ENCODE assay signal across 8 mouse cellular contexts in genomic region chr14:55863773-55864172, GRCm38 (mm10). TPM values are rescaled to one million over a fixed set of nuclear protein-coding genes. Genes with fewer than 3 reads are reported as not detected.
A peak's percentile ranks its signal among the peaks of the same experiment; 100 is the strongest.
DNase-seq lines count a peak whose midpoint lies in the region; ATAC-seq lines count a peak whose summit lies in the region.

No protein-coding gene starts in this region.

- no peaks in the 10 kb centered on the region for H3K9me3 ChIP-seq in midbrain, embryonic 11.5 days (ENCODE audit: control insufficient read depth, low read length)
- H3K9me3 ChIP-seq in midbrain, embryonic 16.5 days (replicated peaks; ENCODE audit: control insufficient read depth, low read length, poor library complexity, severe bottlenecking), result no peaks in the 10 kb centered on the region
- H3K9me3 ChIP-seq in forebrain, embryonic 12.5 days, result no peaks in the 10 kb centered on the region
- no peaks in the 10 kb centered on the region for H3K9me3 ChIP-seq in hindbrain, embryonic 11.5 days (ENCODE audit: control insufficient read depth, low read length)
- H3K9me3 ChIP-seq in stomach, embryonic 16.5 days (replicated peaks; ENCODE audit: control insufficient read depth, low read length), result no peaks in the 10 kb centered on the region

- no peak overlapping the region for H3K4me2 ChIP-seq in midbrain, embryonic 11.5 days
- no peak overlapping the region for H3K4me2 ChIP-seq in midbrain, embryonic 16.5 days (ENCODE audit: low read length)
- no peak overlapping the region for H3K4me2 ChIP-seq in forebrain, embryonic 12.5 days
- no peak overlapping the region for H3K4me2 ChIP-seq in hindbrain, embryonic 11.5 days (replicated peaks; ENCODE audit: low read depth, low read length)
- no peak overlapping the region for H3K4me2 ChIP-seq in stomach, embryonic 16.5 days (ENCODE audit: low read depth, low read length)

- peak; percentile 62; the same call in 1 of the 2 replicates for ATAC-seq in midbrain, embryonic 11.5 days (ENCODE audit: low FRiP score)
- ATAC-seq in midbrain, embryonic 16.5 days, result no peak
- peak; percentile 64; the same call in 1 of the 2 replicates for ATAC-seq in forebrain, embryonic 12.5 days (ENCODE audit: low FRiP score)
- ATAC-seq in hindbrain, embryonic 11.5 days (ENCODE audit: low FRiP score), result 0 out of 2 replicates have a peak, but pooled peaks have one; percentile 63
- peak; percentile 81 for ATAC-seq in stomach, embryonic 16.5 days (ENCODE audit: insufficient read depth, low FRiP score)

- H3K27me3 ChIP-seq in midbrain, embryonic 11.5 days (ENCODE audit: control insufficient read depth, insufficient read depth, low read length), result no peaks in the 10 kb centered on the region
- no peaks in the 10 kb centered on the region for H3K27me3 ChIP-seq in midbrain, embryonic 16.5 days (ENCODE audit: control insufficient read depth, insufficient read depth, low read depth, low read length)
- H3K27me3 ChIP-seq in forebrain, embryonic 12.5 days, result no peaks in the 10 kb centered on the region
- H3K27me3 ChIP-seq in hindbrain, embryonic 11.5 days (ENCODE audit: control insufficient read depth, insufficient read depth, low read length), result no peaks in the 10 kb centered on the region
- H3K27me3 ChIP-seq in stomach, embryonic 16.5 days (ENCODE audit: control insufficient read depth, insufficient read depth, low read length), result no peaks in the 10 kb centered on the region

- intact Hi-C loops in left cerebral cortex, postnatal 36 days (cut with DNase I), result loop anchor here (2.0 kb wide), 2 partner anchors 41 to 79 kb away; partner anchors contain the start of genes Adcy4 and Nfatc4

- H3K27ac ChIP-seq in midbrain, embryonic 11.5 days (ENCODE audit: low read depth, low read length), result no peak overlapping the region
- H3K27ac ChIP-seq in midbrain, embryonic 16.5 days (ENCODE audit: low read length), result no peak overlapping the region
- H3K27ac ChIP-seq in forebrain, embryonic 12.5 days, result 0 out of 2 replicates have a peak overlapping the region, but pooled peaks have one; percentile 8
- H3K27ac ChIP-seq in hindbrain, embryonic 11.5 days (ENCODE audit: low read depth, low read length), result no peak overlapping the region
- no peak overlapping the region for H3K27ac ChIP-seq in stomach, embryonic 16.5 days (ENCODE audit: low read length)

- 32% methylated on average over 7 of the region's 7 CpGs for WGBS in midbrain, embryonic 11.5 days
- WGBS in midbrain, embryonic 16.5 days, result 25% methylated on average over 7 of the region's 7 CpGs
- WGBS in forebrain, embryonic 12.5 days, result 29% methylated on average over 7 of the region's 7 CpGs
- 34% methylated on average over 7 of the region's 7 CpGs for WGBS in hindbrain, embryonic 11.5 days
- WGBS in stomach, embryonic 16.5 days, result 22% methylated on average over 7 of the region's 7 CpGs

- H3K36me3 ChIP-seq in midbrain, embryonic 11.5 days (ENCODE audit: control insufficient read depth, insufficient read depth, low read length), result peaks cover 13% of the 10 kb centered on the region
- peaks cover 23% of the 10 kb centered on the region for H3K36me3 ChIP-seq in midbrain, embryonic 16.5 days (ENCODE audit: control insufficient read depth, insufficient read depth, low read length)
- peaks cover 54% of the 10 kb centered on the region for H3K36me3 ChIP-seq in forebrain, embryonic 12.5 days (replicated peaks)
- 0 out of 2 replicates have a peak, but pooled peaks cover 8% of the 10 kb centered on the region for H3K36me3 ChIP-seq in hindbrain, embryonic 11.5 days (ENCODE audit: control insufficient read depth, insufficient read depth, low read length)
- H3K36me3 ChIP-seq in stomach, embryonic 16.5 days (ENCODE audit: control insufficient read depth, insufficient read depth, low read length), result peaks cover 18% of the 10 kb centered on the region; the same call in 1 of the 2 replicates

- H3K4me3 ChIP-seq in midbrain, embryonic 11.5 days (ENCODE audit: low read depth, low read length), result no peak overlapping the region
- H3K4me3 ChIP-seq in midbrain, embryonic 16.5 days (ENCODE audit: low read depth, low read length), result no peak overlapping the region
- H3K4me3 ChIP-seq in forebrain, embryonic 12.5 days (replicated peaks), result no peak overlapping the region
- no peak overlapping the region for H3K4me3 ChIP-seq in hindbrain, embryonic 11.5 days (ENCODE audit: low read depth, low read length)
- H3K4me3 ChIP-seq in stomach, embryonic 16.5 days (replicated peaks; ENCODE audit: low read length), result no peak overlapping the region

- H3K4me1 ChIP-seq in midbrain, embryonic 11.5 days (ENCODE audit: control insufficient read depth, insufficient read depth, low read length), result peaks cover 12% of the 10 kb centered on the region
- peaks cover 8% of the 10 kb centered on the region for H3K4me1 ChIP-seq in midbrain, embryonic 16.5 days (ENCODE audit: control insufficient read depth, insufficient read depth, low read length)
- peaks cover 20% of the 10 kb centered on the region for H3K4me1 ChIP-seq in forebrain, embryonic 12.5 days
- no peaks in the 10 kb centered on the region for H3K4me1 ChIP-seq in hindbrain, embryonic 11.5 days (replicated peaks; ENCODE audit: control insufficient read depth, insufficient read depth, low read length)
- H3K4me1 ChIP-seq in stomach, embryonic 16.5 days (ENCODE audit: control insufficient read depth, insufficient read depth, low read length), result peaks cover 25% of the 10 kb centered on the region

- no peak overlapping the region for H3K9ac ChIP-seq in midbrain, embryonic 11.5 days (ENCODE audit: low read length)
- no peak overlapping the region for H3K9ac ChIP-seq in midbrain, embryonic 16.5 days (ENCODE audit: low read depth, low read length)
- no peak overlapping the region for H3K9ac ChIP-seq in forebrain, embryonic 12.5 days
- no peak overlapping the region for H3K9ac ChIP-seq in hindbrain, embryonic 11.5 days (ENCODE audit: low read depth, low read length)
- H3K9ac ChIP-seq in stomach, embryonic 16.5 days (ENCODE audit: low read length), result no peak overlapping the region

- peak; percentile 97 for DNase-seq in midbrain, embryonic 11.5 days (ENCODE audit: low spot score, missing footprints)
- DNase-seq in c-Kit-negative CD71-positive TER-119-positive erythroid progenitor cells, embryonic 14.5 days (ENCODE audit: low read depth, low spot score), result peak; percentile 34
- DNase-seq in hindbrain, embryonic 11.5 days (ENCODE audit: low spot score), result peak; percentile 85
- DNase-seq in left cerebral cortex, postnatal 36 days (ENCODE audit: low spot score in 2 of 2), result peak; percentile 45 to 61
- peak; percentile 77 for DNase-seq in mesoderm, embryonic 11.5 days (ENCODE audit: low read depth, low spot score)

RNA-seq across cellular contexts. Expression of gene Nynrin, which starts 10.0 kb away (rescaled TPM):
- 10.7 and 12.0 TPM in 2 replicates for polyA plus RNA-seq in midbrain, embryonic 11.5 days (2014; fragmentation: Nextera tagmentation; extraction: Ambion mirVana)
- 11.0 and 11.9 TPM in 2 replicates for polyA plus RNA-seq in midbrain, embryonic 16.5 days (2015; fragmentation: Nextera tagmentation; extraction: Ambion mirVana)
- 23.9 and 26.9 TPM in 2 replicates for polyA plus RNA-seq in forebrain, embryonic 12.5 days (2016; fragmentation: Nextera tagmentation; extraction: Ambion mirVana)
- polyA plus RNA-seq in hindbrain, embryonic 11.5 days (2014; fragmentation: Nextera tagmentation; extraction: Ambion mirVana), result 8.3 and 8.8 TPM in 2 replicates
- total RNA-seq in left cerebral cortex, postnatal 36 days (2021), result 1 to 10 TPM; 7.9 to 9.5 TPM
- 18.0 and 19.3 TPM in 2 replicates for polyA plus RNA-seq in stomach, embryonic 16.5 days (2015; fragmentation: Nextera tagmentation; extraction: Ambion mirVana)

RNA-seq across cellular contexts. Expression of gene Cbln3, which starts 20.4 kb away (rescaled TPM):
- 0.03 and 0.23 TPM in 2 replicates for polyA plus RNA-seq in midbrain, embryonic 11.5 days (2014; fragmentation: Nextera tagmentation; extraction: Ambion mirVana)
- polyA plus RNA-seq in midbrain, embryonic 16.5 days (2015; fragmentation: Nextera tagmentation; extraction: Ambion mirVana), result 0.15 and 0.20 TPM in 2 replicates
- polyA plus RNA-seq in forebrain, embryonic 12.5 days (2016; fragmentation: Nextera tagmentation; extraction: Ambion mirVana), result 0.04 and 0.27 TPM in 2 replicates
- polyA plus RNA-seq in hindbrain, embryonic 11.5 days (2014; fragmentation: Nextera tagmentation; extraction: Ambion mirVana), result 0.17 and 0.31 TPM in 2 replicates
- total RNA-seq in left cerebral cortex, postnatal 36 days (2021), result under 1 TPM; 0.29 to 0.49 TPM
- 0.45 and 0.66 TPM in 2 replicates for polyA plus RNA-seq in stomach, embryonic 16.5 days (2015; fragmentation: Nextera tagmentation; extraction: Ambion mirVana)

RNA-seq across cellular contexts. Expression of gene Khnyn, which starts 21.0 kb away (rescaled TPM):
- 8.5 and 8.7 TPM in 2 replicates for polyA plus RNA-seq in midbrain, embryonic 11.5 days (2014; fragmentation: Nextera tagmentation; extraction: Ambion mirVana)
- polyA plus RNA-seq in midbrain, embryonic 16.5 days (2015; fragmentation: Nextera tagmentation; extraction: Ambion mirVana), result 10.4 and 10.5 TPM in 2 replicates
- polyA plus RNA-seq in forebrain, embryonic 12.5 days (2016; fragmentation: Nextera tagmentation; extraction: Ambion mirVana), result 18.9 and 21.2 TPM in 2 replicates
- 7.8 and 9.3 TPM in 2 replicates for polyA plus RNA-seq in hindbrain, embryonic 11.5 days (2014; fragmentation: Nextera tagmentation; extraction: Ambion mirVana)
- 10 to 100 TPM; 11.4 to 12.7 TPM for total RNA-seq in left cerebral cortex, postnatal 36 days (2021)
- polyA plus RNA-seq in stomach, embryonic 16.5 days (2015; fragmentation: Nextera tagmentation; extraction: Ambion mirVana), result 18.5 and 21.7 TPM in 2 replicates

RNA-seq across cellular contexts. Expression of gene Sdr39u1, which starts 36.3 kb away (rescaled TPM):
- polyA plus RNA-seq in midbrain, embryonic 11.5 days (2014; fragmentation: Nextera tagmentation; extraction: Ambion mirVana), result 25.0 and 27.8 TPM in 2 replicates
- 160 and 180 TPM in 2 replicates for polyA plus RNA-seq in midbrain, embryonic 16.5 days (2015; fragmentation: Nextera tagmentation; extraction: Ambion mirVana)
- 42.6 and 51.0 TPM in 2 replicates for polyA plus RNA-seq in forebrain, embryonic 12.5 days (2016; fragmentation: Nextera tagmentation; extraction: Ambion mirVana)
- polyA plus RNA-seq in hindbrain, embryonic 11.5 days (2014; fragmentation: Nextera tagmentation; extraction: Ambion mirVana), result 39.7 and 41.9 TPM in 2 replicates
- 100 to 1,000 TPM in 1 of 2 experiments, 10 to 100 TPM in 1; 89.7 to 104 TPM for total RNA-seq in left cerebral cortex, postnatal 36 days (2021)
- 65.5 and 66.5 TPM in 2 replicates for polyA plus RNA-seq in stomach, embryonic 16.5 days (2015; fragmentation: Nextera tagmentation; extraction: Ambion mirVana)

RNA-seq across cellular contexts. Expression of gene Nfatc4, which starts 40.8 kb away (rescaled TPM):
- polyA plus RNA-seq in midbrain, embryonic 11.5 days (2014; fragmentation: Nextera tagmentation; extraction: Ambion mirVana), result 9.9 and 11.5 TPM in 2 replicates
- 6.7 and 7.0 TPM in 2 replicates for polyA plus RNA-seq in midbrain, embryonic 16.5 days (2015; fragmentation: Nextera tagmentation; extraction: Ambion mirVana)
- 25.4 and 35.6 TPM in 2 replicates for polyA plus RNA-seq in forebrain, embryonic 12.5 days (2016; fragmentation: Nextera tagmentation; extraction: Ambion mirVana)
- 19.5 and 25.5 TPM in 2 replicates for polyA plus RNA-seq in hindbrain, embryonic 11.5 days (2014; fragmentation: Nextera tagmentation; extraction: Ambion mirVana)
- total RNA-seq in left cerebral cortex, postnatal 36 days (2021), result 1 to 10 TPM; 1.8 TPM
- polyA plus RNA-seq in stomach, embryonic 16.5 days (2015; fragmentation: Nextera tagmentation; extraction: Ambion mirVana), result 32.9 and 33.9 TPM in 2 replicates

Comparison
In these comparisons a context has a peak if more than half of its experiments do, and no peak if none do; other contexts are left out.
1. DNase-seq: peak in every context shown above with its lines; median percentile 97 in midbrain, embryonic 11.5 days; 85 in hindbrain, embryonic 11.5 days; 77 in mesoderm, embryonic 11.5 days; 53 in left cerebral cortex, postnatal 36 days; 34 in c-Kit-negative CD71-positive TER-119-positive erythroid progenitor cells, embryonic 14.5 days.